Mouse (Mus musculus) G1E (cell line): Measurements from ENCODE around the gene Tsc2.

Source experiments
- CTCF ChIP-seq: IDR thresholded peaks from 2 replicates; pipeline ENCODE4 v1.5.1; 2012; ENCODE audit warnings: low read depth, low read length, inconsistent platforms, mixed read lengths
- GATA1 ChIP-seq: IDR thresholded peaks from 2 replicates; pipeline ENCODE4 v1.6.1; 2012; ENCODE audit warnings: borderline replicate concordance, low read length, inconsistent platforms, mixed read lengths
- GATA2 ChIP-seq: IDR thresholded peaks from 2 replicates; pipeline ENCODE4 v1.6.1; 2012; ENCODE audit warnings: low read depth, low read length, inconsistent platforms, borderline replicate concordance
- TAL1 ChIP-seq: conservative IDR thresholded peaks from 2 replicates; pipeline ENCODE4 v1.6.1; 2012; ENCODE audit warnings: low read depth, low read length, inconsistent platforms, mixed read lengths

DNA sequence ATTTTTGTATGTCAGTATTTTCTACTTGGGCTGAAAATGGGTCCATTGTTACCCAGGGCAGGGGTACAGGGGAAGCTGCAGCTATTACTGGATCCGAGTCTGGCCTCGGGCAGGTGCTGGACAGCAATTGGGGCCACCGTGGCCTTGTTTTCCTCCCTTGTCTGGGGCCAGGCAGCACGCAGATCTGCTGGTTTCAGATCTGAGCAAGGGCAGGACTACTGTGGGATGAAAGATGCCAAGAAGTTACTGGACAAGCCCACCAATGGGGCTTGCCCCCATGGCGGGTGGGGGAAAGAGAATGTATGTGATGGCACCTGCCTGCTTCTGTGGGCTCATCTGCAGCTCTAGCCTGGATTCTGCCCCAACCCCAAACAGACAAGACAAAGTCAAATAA is 36.4 kb downstream of the Tsc2 start:
- no peak for TF ChIP-seq CTCF
- no peak for TF ChIP-seq GATA2
- no peak for TF ChIP-seq GATA1
- no peak for TF ChIP-seq TAL1
